Mouse (Mus musculus): ENCODE results near the gene Aff4. TPM values are rescaled to one million over a fixed set of nuclear protein-coding genes. Genes with fewer than 3 reads are reported as not detected.
A peak's percentile ranks its signal among the peaks of the same experiment; 100 is the strongest.

The Aff4 gene
- total RNA-seq, 2 experiments from 2014 or later = 228 to 265 TPM

DNA sequence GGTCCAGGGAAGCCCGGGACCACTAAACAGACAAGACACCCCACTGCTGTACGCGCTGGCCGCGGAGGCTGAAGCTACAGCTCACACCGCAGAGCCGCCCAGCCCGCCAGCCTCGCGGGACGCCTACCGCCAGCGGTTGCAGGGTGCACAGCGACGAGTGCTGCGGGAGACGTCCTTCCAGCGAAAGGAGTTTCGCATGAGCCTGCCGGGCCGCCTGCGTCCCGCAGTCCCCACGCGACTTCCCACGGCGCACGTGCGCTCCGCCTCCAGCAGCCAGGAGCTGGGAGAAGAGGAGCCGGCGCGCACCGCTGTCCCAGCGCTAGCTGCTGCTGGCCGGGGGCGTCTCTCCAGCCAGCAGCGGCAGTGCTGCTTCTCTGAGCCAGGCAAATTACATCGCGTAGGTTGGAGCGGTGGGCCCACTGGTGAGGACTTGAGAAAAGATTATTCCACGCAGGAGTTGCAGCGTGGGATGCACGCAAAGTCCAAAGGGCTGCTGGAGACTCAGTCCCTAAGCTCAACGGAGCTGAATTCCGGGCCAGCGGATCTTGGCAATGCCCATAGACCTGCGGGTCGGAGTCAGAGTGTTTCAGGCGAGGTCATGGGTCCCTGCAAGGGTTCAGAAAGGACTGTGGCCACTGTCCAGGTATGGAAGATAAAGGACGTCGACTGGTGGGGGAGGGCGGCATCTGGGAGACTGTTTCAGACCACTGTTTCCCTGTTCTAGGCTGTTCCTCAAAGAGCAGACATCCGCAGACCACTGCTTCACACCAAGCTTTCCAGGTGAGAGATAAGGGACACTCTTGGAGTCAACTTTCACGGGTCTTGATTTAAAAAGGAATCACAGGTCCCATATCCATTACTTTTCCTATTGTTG lies 113.2 kb downstream of the Aff4 start:
- DNase-seq = peak; percentile 35 to 56

DNA sequence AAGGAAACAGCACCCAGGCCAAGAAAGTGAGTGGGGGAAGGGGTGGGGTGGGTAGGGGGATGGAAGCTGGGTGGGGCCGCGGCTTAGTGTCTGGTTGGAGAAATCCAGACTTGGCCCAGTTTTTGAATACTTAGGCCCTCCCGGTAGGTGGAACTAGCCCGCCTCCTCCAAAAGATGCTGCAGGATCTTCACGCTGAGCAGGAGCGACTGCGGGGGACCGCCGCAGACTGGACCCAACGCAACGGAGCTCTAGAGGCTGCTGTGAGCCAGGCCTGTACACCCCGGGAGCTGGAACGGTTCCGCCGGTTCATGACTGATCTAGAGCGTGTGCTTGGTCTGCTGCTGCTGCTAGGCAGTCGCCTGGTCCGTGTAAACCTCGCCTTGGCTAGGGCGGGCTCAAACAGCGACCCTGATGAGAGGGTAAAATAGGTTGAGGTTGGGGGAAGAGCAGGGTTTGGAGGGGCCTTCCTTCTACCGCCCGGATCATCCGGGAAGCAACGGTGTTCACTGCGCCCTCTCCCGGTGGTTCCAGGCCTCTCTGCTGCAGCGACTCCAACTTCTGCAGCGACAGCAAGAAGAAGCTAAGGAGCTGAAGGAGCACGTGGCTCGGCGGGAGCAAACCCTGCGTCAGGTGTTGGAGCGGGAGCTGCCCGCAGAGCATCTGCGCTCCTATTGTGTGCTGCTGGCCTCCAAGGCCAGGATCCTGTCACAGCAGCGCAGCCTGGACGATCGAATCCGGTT lies 115.8 kb downstream of the Aff4 start:
- DNase-seq = peak; percentile 81 to 82

DNA sequence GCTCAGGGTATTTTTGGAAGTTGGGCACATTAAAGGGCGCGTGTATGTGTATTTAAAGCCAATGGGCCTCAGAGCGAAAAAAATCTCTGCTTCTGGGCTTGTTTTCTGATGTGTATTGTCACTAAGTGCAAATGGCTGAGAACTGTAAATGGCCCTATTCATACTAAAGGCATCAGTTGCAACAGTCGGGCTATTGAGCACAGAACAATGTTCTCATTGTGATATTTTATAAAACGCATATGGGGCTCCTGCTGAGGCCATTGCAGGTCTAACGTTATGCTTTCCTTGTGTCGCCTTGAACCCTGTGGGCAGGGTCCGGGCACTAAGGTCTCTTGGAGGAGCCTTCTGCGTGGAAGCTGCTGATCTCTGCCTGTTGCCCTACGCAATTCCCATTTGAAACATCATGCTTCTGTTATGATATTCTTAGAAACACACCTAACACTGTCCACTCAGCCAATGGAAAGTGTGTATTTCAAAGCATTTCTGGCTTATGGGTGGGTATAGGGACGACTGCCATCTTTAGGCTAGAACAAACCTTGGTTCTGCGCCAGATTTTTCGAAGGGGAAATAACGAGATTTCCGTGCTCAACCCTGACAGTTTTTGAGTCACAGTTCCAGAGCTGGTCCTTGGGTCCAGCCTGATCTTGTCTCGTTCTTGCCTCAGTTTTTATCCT lies 118.8 kb downstream of the Aff4 start:
- no peak for DNase-seq

DNA sequence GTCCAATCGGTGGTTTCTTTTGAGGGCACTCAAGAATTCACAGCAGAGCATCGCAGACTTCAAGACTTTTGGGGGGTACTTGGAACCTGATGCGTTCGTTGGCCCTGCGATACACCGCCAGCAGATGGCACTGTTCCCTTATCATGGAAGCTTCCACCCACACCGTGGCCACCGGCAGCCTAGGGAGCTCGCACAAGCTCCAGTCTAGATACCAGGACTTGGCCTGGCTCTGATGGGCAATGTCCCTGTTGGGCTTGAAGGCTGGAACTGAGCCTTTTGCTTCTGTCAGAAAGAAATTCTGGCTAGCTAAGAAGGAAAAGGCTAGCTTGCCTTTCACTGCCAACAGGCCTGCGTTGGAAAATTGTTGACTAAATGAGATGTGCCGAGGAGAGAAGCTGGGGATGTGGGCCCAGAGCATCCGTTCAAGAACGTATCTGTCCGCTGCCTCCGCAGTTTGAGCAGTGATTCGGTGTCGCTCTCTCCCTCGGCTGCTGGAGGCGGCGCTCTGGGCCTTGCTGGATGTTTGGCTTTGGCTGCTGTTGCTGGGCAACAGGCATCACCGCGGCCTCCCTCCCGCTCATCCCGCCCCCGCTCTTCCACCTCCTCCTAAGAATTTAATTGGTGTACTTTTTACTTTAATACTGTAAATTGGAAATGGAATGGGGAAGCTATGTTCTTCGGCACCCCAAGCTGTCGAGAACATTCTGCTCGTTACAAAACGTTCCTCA lies 119.5 kb downstream of the Aff4 start, which contains the start of gene Gm9837:
Gene Gm9837 (minus strand): TSS at position 512 of the 728 bp plus-strand sequence.
- DNase-seq = peak; percentile 89 to 92

Small RNA genes within 50 kb of the gene (microRNA-seq; reads per million reads assigned to microRNA genes)
- 0 to 0.42 reads per million in 2 experiments for gene Mir6920

Other genes with a start within 250 kb of the Aff4 start
- 100 to 1,000 TPM; 182 to 194 TPM for gene Hspa4, start 50.4 kb upstream of the Aff4 start, total RNA-seq (2021)
- 10 to 100 TPM in 1 of 2 experiments, 1 to 10 TPM in 1; 9.6 to 10.7 TPM for gene Zcchc10, start 26.2 kb upstream of the Aff4 start, total RNA-seq (2021)
- not detected for gene Leap2, start 72.3 kb downstream of the Aff4 start, total RNA-seq (2021)
- gene Uqcrq, start 80.0 kb downstream of the Aff4 start, total RNA-seq (2021) = 100 to 1,000 TPM; 411 to 419 TPM
- gene Gdf9, start 80.2 kb downstream of the Aff4 start, total RNA-seq (2021) = 1 to 10 TPM in 1 of 2 experiments, under 1 TPM in 1; 1.00 to 1.0 TPM
- under 1 TPM; 0.15 to 0.33 TPM for gene Gm10447, start 106.3 kb downstream of the Aff4 start, total RNA-seq (2021)
- gene Shroom1, start 106.4 kb downstream of the Aff4 start, total RNA-seq (2021) = 1 to 10 TPM; 3.5 to 4.4 TPM
- gene Gm9837, start 119.6 kb downstream of the Aff4 start, total RNA-seq (2021) = under 1 TPM in 1 of 2 experiments, not detected in 1; 0.56 TPM
- 1 to 10 TPM; 2.3 TPM for gene Gm9945, start 129.3 kb downstream of the Aff4 start, total RNA-seq (2021)
- gene Sowaha, start 129.4 kb downstream of the Aff4 start, total RNA-seq (2021) = 100 to 1,000 TPM; 140 to 143 TPM
- gene Sept8, start 168.4 kb downstream of the Aff4 start, total RNA-seq (2021) = 100 to 1,000 TPM; 256 to 257 TPM
- gene Kif3a, start 216.5 kb downstream of the Aff4 start, total RNA-seq (2021) = 100 to 1,000 TPM; 131 to 139 TPM

Measured in layer of hippocampus, postnatal 36 days (tissue).